Mouse (Mus musculus) lung, embryonic 15.5 days (tissue): ENCODE results near the gene Fgfr2. TPM values are rescaled to one million over a fixed set of nuclear protein-coding genes. Genes with fewer than 3 reads are reported as not detected.

ENCODE experiments used
- ATAC-seq: fragments of 200-750 bp; cut with Nextera tagmentation; 2 replicates; pipeline ENCODE4 v1.8.0; 2017; ENCODE audit warnings: moderate number of reproducible peaks, borderline replicate concordance; ENCODE audit not compliant: low FRiP score, low TSS enrichment; ENCODE audit errors: extremely low read depth
- H3K27ac ChIP-seq: fragments of 300-500 bp; sonication (generic); 2 replicates; pipeline ENCODE4 v1.5.1; 2015; ENCODE audit warnings: moderate library complexity, mild to moderate bottlenecking, inconsistent platforms
- H3K27me3 ChIP-seq: fragments of 300-500 bp; sonication (generic); 2 replicates; pipeline ENCODE4 v1.6.1; 2015; ENCODE audit warnings: inconsistent platforms
- H3K36me3 ChIP-seq: fragments of 300-500 bp; sonication (generic); 2 replicates; pipeline ENCODE4 v1.6.1; 2015; ENCODE audit warnings: inconsistent platforms
- H3K4me1 ChIP-seq: fragments of 300-500 bp; sonication (generic); 2 replicates; pipeline ENCODE4 v1.6.1; 2015; ENCODE audit warnings: inconsistent platforms
- H3K4me2 ChIP-seq: fragments of 300-500 bp; sonication (generic); 2 replicates; pipeline ENCODE4 v1.6.1; 2015; ENCODE audit warnings: inconsistent platforms, mild to moderate bottlenecking, moderate library complexity
- H3K4me3 ChIP-seq: fragments of 300-500 bp; sonication (generic); 2 replicates; pipeline ENCODE4 v1.5.1; 2015; ENCODE audit warnings: mild to moderate bottlenecking, inconsistent platforms
- H3K9ac ChIP-seq: fragments of 300-500 bp; sonication (generic); 2 replicates; pipeline ENCODE4 v1.6.1; 2015; ENCODE audit warnings: inconsistent platforms
- H3K9me3 ChIP-seq: fragments of 300-500 bp; sonication (generic); 2 replicates; pipeline ENCODE4 v1.6.1; 2016; ENCODE audit warnings: inconsistent platforms
- WGBS: fragments of 180-500 bp; shearing (Covaris S2); methylation state at CpG from one replicate; pipeline ENCODE4 v1.1.7; 2015; 5-methylcytosine and 5-hydroxymethylcytosine counted together
- polyA plus RNA-seq: library from polyadenylated mRNA; unstranded; fragments of >200 nt; fragmentation: Nextera tagmentation; extraction: Ambion mirVana; gene quantifications from 2 replicates; pipeline ENCODE4 v1.2.1, GENCODE M21; 2015

The Fgfr2 gene
- polyA plus RNA-seq, 1 experiment from 2014 or later = 160 TPM

- Histone ChIP-seq H3K4me3 (no peak overlapping the region), H3K9me3 (no peaks in the 10 kb centered on the region), H3K36me3 (no peaks in the 10 kb centered on the region), H3K27me3 (no peaks in the 10 kb centered on the region), H3K4me2 (peak overlapping the region; percentile 85; the same call in 1 of the 2 replicates), H3K9ac (no peak overlapping the region), H3K4me1 (peaks cover 81% of the 10 kb centered on the region), H3K27ac (peak overlapping the region; percentile 76)
- no peak for ATAC-seq
- 42% methylated on average over 7 of the region's 7 CpGs for WGBS
Observed at GRCm38 (mm10) chr7:132808051-132808796, 314.9 kb downstream of the Fgfr2 start.

- Histone ChIP-seq H3K4me2 (no peak overlapping the region), H3K27me3 (no peaks in the 10 kb centered on the region), H3K9ac (no peak overlapping the region), H3K4me3 (no peak overlapping the region), H3K36me3 (no peaks in the 10 kb centered on the region), H3K9me3 (no peaks in the 10 kb centered on the region), H3K27ac (peak overlapping the region; percentile 76), H3K4me1 (peaks cover 86% of the 10 kb centered on the region)
- ATAC-seq = no peak
- WGBS = 60% methylated on average over 13 of the region's 13 CpGs
Observed at GRCm38 (mm10) chr7:132806926-132807857, 316.0 kb downstream of the Fgfr2 start.

- Histone ChIP-seq H3K4me2 (no peak overlapping the region), H3K36me3 (no peaks in the 10 kb centered on the region), H3K9ac (no peak overlapping the region), H3K27me3 (no peaks in the 10 kb centered on the region), H3K4me1 (peaks cover 87% of the 10 kb centered on the region), H3K4me3 (no peak overlapping the region), H3K9me3 (no peaks in the 10 kb centered on the region), H3K27ac (peak overlapping the region; percentile 76)
- whole genome bisulfite sequencing = 72% methylated on average over 5 of the region's 5 CpGs
- ATAC-seq = no peak
Observed at GRCm38 (mm10) chr7:132806286-132806685, 316.9 kb downstream of the Fgfr2 start.

GRCm38 (mm10) chr7:132804951-132805350, 318.2 kb downstream of the Fgfr2 start:
- no peak overlapping the region for H3K27ac ChIP-seq
- H3K9me3 ChIP-seq = no peaks in the 10 kb centered on the region
- WGBS = 76% methylated on average over 5 of the region's 5 CpGs
- H3K9ac ChIP-seq = no peak overlapping the region
- no peaks in the 10 kb centered on the region for H3K36me3 ChIP-seq
- ATAC-seq = no peak
- no peak overlapping the region for H3K4me3 ChIP-seq
- H3K4me1 ChIP-seq = peaks cover 82% of the 10 kb centered on the region
- no peak overlapping the region for H3K4me2 ChIP-seq
- no peaks in the 10 kb centered on the region for H3K27me3 ChIP-seq

GRCm38 (mm10) chr7:132804461-132804860, 318.7 kb downstream of the Fgfr2 start:
- H3K4me2 ChIP-seq = no peak overlapping the region
- H3K4me1 ChIP-seq = peaks cover 81% of the 10 kb centered on the region
- H3K9ac ChIP-seq = no peak overlapping the region
- H3K9me3 ChIP-seq = no peaks in the 10 kb centered on the region
- no peaks in the 10 kb centered on the region for H3K27me3 ChIP-seq
- 67% methylated on average over 7 of the region's 7 CpGs for WGBS
- no peaks in the 10 kb centered on the region for H3K36me3 ChIP-seq
- H3K27ac ChIP-seq = no peak overlapping the region
- ATAC-seq = no peak
- no peak overlapping the region for H3K4me3 ChIP-seq

- no peak overlapping the region for H3K4me3 ChIP-seq
- H3K27me3 ChIP-seq = no peaks in the 10 kb centered on the region
- H3K9ac ChIP-seq = no peak overlapping the region
- 57% methylated on average over 3 of the region's 3 CpGs for WGBS
- H3K9me3 ChIP-seq = no peaks in the 10 kb centered on the region
- no peak for ATAC-seq
- H3K36me3 ChIP-seq = no peaks in the 10 kb centered on the region
- H3K4me2 ChIP-seq = no peak overlapping the region
- no peak overlapping the region for H3K27ac ChIP-seq
- peaks cover 76% of the 10 kb centered on the region for H3K4me1 ChIP-seq
Observed at GRCm38 (mm10) chr7:132803962-132804361, 319.2 kb downstream of the Fgfr2 start.

GRCm38 (mm10) chr7:132803336-132803735, 319.8 kb downstream of the Fgfr2 start:
- Histone ChIP-seq H3K27ac (no peak overlapping the region), H3K4me3 (no peak overlapping the region)
- WGBS = 89% methylated on average over 2 of the region's 2 CpGs

GRCm38 (mm10) chr7:132802691-132803090, 320.5 kb downstream of the Fgfr2 start:
- no peak for ATAC-seq
- Histone ChIP-seq H3K9ac (no peak overlapping the region), H3K4me1 (peaks cover 63% of the 10 kb centered on the region)

More at GRCm38 (mm10) chr7:132803336-132803735, 319.8 kb downstream of the Fgfr2 start:
- Histone ChIP-seq H3K4me1 (peaks cover 70% of the 10 kb centered on the region), H3K9ac (no peak overlapping the region), H3K27me3 (no peaks in the 10 kb centered on the region), H3K4me2 (no peak overlapping the region), H3K36me3 (no peaks in the 10 kb centered on the region), H3K9me3 (no peaks in the 10 kb centered on the region)
- no peak for ATAC-seq

GRCm38 (mm10) chr7:132802066-132802465, 321.1 kb downstream of the Fgfr2 start:
- WGBS = 59% methylated on average over 2 of the region's 2 CpGs
- Histone ChIP-seq H3K27ac (no peak overlapping the region), H3K9me3 (no peaks in the 10 kb centered on the region), H3K4me3 (no peak overlapping the region), H3K9ac (no peak overlapping the region), H3K27me3 (no peaks in the 10 kb centered on the region), H3K4me1 (peaks cover 57% of the 10 kb centered on the region), H3K36me3 (no peaks in the 10 kb centered on the region), H3K4me2 (no peak overlapping the region)
- no peak for ATAC-seq

More at GRCm38 (mm10) chr7:132802691-132803090, 320.5 kb downstream of the Fgfr2 start:
- Histone ChIP-seq H3K36me3 (no peaks in the 10 kb centered on the region), H3K4me3 (no peak overlapping the region), H3K27ac (no peak overlapping the region), H3K4me2 (no peak overlapping the region), H3K9me3 (no peaks in the 10 kb centered on the region), H3K27me3 (no peaks in the 10 kb centered on the region)
- 79% methylated on average over 11 of the region's 11 CpGs for WGBS

GRCm38 (mm10) chr7:132801509-132801908, 321.6 kb downstream of the Fgfr2 start:
- Histone ChIP-seq H3K9me3 (no peaks in the 10 kb centered on the region), H3K36me3 (no peaks in the 10 kb centered on the region)
- no peak for ATAC-seq

GRCm38 (mm10) chr7:132800868-132801267, 322.3 kb downstream of the Fgfr2 start:
- Histone ChIP-seq H3K4me1 (peaks cover 45% of the 10 kb centered on the region), H3K4me3 (no peak overlapping the region), H3K36me3 (no peaks in the 10 kb centered on the region), H3K9me3 (no peaks in the 10 kb centered on the region), H3K4me2 (no peak overlapping the region), H3K27me3 (no peaks in the 10 kb centered on the region), H3K9ac (no peak overlapping the region), H3K27ac (peak overlapping the region; percentile 21; the same call in 1 of the 2 replicates)
- ATAC-seq = no peak
- WGBS = 74% methylated on average over 10 of the region's 10 CpGs

More at GRCm38 (mm10) chr7:132801509-132801908, 321.6 kb downstream of the Fgfr2 start:
- H3K4me1 ChIP-seq = peaks cover 51% of the 10 kb centered on the region
- no peak overlapping the region for H3K27ac ChIP-seq
- H3K27me3 ChIP-seq = no peaks in the 10 kb centered on the region
- 72% methylated on average over 5 of the region's 5 CpGs for WGBS
- no peak overlapping the region for H3K4me2 ChIP-seq
- no peak overlapping the region for H3K4me3 ChIP-seq
- H3K9ac ChIP-seq = no peak overlapping the region
